Mouse (Mus musculus) kidney, adult 2 months (tissue): Measurements from ENCODE around the gene Nup107.

Experiments used
- CTCF ChIP-seq: fragments of 200-500 bp; conservative IDR thresholded peaks from 2 replicates; pipeline ENCODE4 v1.5.1; 2011; ENCODE audit warnings: low read depth, mild to moderate bottlenecking, control low read depth, low read length, moderate library complexity, mixed read lengths; ENCODE audit not compliant: insufficient read depth, insufficient read length
- POLR2A ChIP-seq: fragments of 200-500 bp; IDR thresholded peaks from one replicate; pipeline ENCODE4 v1.6.1; 2011; ENCODE audit warnings: low read depth, low read length, control low read depth

- TF ChIP-seq CTCF (no peak), POLR2A (no peak)
Observed at GRCm38 (mm10) chr10:117740921-117741320, 51.6 kb downstream of the Nup107 start.
